Mouse (Mus musculus): ENCODE measurements around the gene Slc25a18.

Slc25a18 gene

GRCm38 (mm10) chr6:120841754-120842153 lies 68.4 kb downstream of the Slc25a18 start:
- no peak for DNase-seq (ENCODE audit: low read depth)
